18 mouse cellular contexts compared by ENCODE assay signal in the genomic region with DNA sequence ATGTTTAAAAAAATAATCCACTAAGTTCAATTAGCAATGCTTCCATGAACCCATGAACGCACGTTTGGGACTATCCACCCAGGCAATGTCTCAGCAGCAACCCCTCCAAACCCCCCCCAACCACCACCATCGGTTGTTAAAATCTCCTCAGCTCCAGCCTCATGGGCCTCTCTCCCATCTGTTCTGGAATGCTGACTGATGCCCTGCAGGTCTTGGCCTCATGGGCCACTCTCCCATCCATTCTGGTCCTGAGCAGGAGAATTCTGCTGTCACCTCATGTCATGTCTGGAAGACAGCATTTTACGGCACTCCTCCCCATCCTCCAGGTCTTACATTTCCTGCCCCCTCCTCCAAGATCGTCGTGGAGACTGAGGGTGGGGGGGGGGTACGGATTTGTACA.
DNase-seq lines count a peak whose midpoint lies in the region; ATAC-seq and TF ChIP-seq lines count a peak whose summit lies in the region.
"Had no signal": no experiment of that assay in that cellular context is flagged by ENCODE, and none has a peak within 500 bp of the region (broad histone marks: within the 10 kb centered on the region; RNA-seq: fewer than 3 reads in every experiment).

No protein-coding gene starts in this region.

- ATAC-seq in heart, embryonic 12.5 days (ENCODE audit: insufficient number of reproducible peaks, low FRiP score): no peak
- ATAC-seq: forebrain, embryonic 16.5 days; hindbrain, embryonic 16.5 days; inflammation-experienced regulatory T-cells, adult 6 months; intestine, postnatal 0 days had no signal

- H3K4me2 ChIP-seq in heart, embryonic 12.5 days: no peak overlapping the region
- H3K4me2 ChIP-seq: embryonic facial prominence, embryonic 12.5 days; heart, embryonic 11.5 days had no signal

- H3K9ac ChIP-seq in heart, embryonic 12.5 days: no peak overlapping the region
- H3K9ac ChIP-seq: embryonic facial prominence, embryonic 12.5 days had no signal

- H3K36me3 ChIP-seq in heart, embryonic 12.5 days: no peaks in the 10 kb centered on the region
- H3K36me3 ChIP-seq: embryonic facial prominence, embryonic 12.5 days had no signal

- TF ChIP-seq POLR2A in cerebellum, adult 2 months (IDR thresholded peaks at IDR 0.05; ENCODE audit: borderline replicate concordance, insufficient read depth, low read length): no peak

- H3K4me1 ChIP-seq in cerebellum, adult 2 months (ENCODE audit: control insufficient read depth, insufficient read depth, low read length): peaks cover 29% of the 10 kb centered on the region
- peaks cover 5% of the 10 kb centered on the region for H3K4me1 ChIP-seq in heart, embryonic 12.5 days (replicated peaks)
- H3K4me1 ChIP-seq: embryonic facial prominence, embryonic 12.5 days had no signal

- no peaks in the 10 kb centered on the region for H3K27me3 ChIP-seq in cerebellum, adult 2 months (ENCODE audit: control insufficient read depth, insufficient read depth, low read length)
- H3K27me3 ChIP-seq in heart, embryonic 12.5 days (replicated peaks): no peaks in the 10 kb centered on the region
- H3K27me3 ChIP-seq: CH12.LX; embryonic facial prominence, embryonic 12.5 days had no signal

- TF ChIP-seq CTCF in cerebellum, adult 2 months (IDR thresholded peaks at IDR 0.05; ENCODE audit: borderline replicate concordance, insufficient read depth, low read depth, low read length): no peak

- DNase-seq in cerebellum, adult 11-12 months: peak; percentile 65
- no peak for DNase-seq in cerebellum, adult 8-10 months
- DNase-seq in cerebellum, adult 2 months: peak; percentile 39 to 55
- peak; percentile 56 to 60 for DNase-seq in cerebellum, postnatal 14 days
- DNase-seq in retina, postnatal 1 day: peak; percentile 57
- DNase-seq in T-cell, adult 2 months (ENCODE audit: low spot score): no peak
- DNase-seq: adrenal gland, postnatal 10 days; gastrocnemius, postnatal 10 days; heart, adult 2 months; kidney, adult 8-10 months had no signal

- no peaks in the 10 kb centered on the region for H3K9me3 ChIP-seq in heart, embryonic 12.5 days (replicated peaks)
- H3K9me3 ChIP-seq: embryonic facial prominence, embryonic 12.5 days had no signal

- H3K4me3 ChIP-seq in cerebellum, adult 2 months (replicated peaks; ENCODE audit: insufficient read depth, low read depth, low read length): no peak overlapping the region
- no peak overlapping the region for H3K4me3 ChIP-seq in heart, embryonic 12.5 days
- H3K4me3 ChIP-seq: embryonic facial prominence, embryonic 12.5 days; heart, adult 2 months had no signal

- peak overlapping the region; percentile 61 for H3K27ac ChIP-seq in cerebellum, adult 2 months (ENCODE audit: insufficient read depth, low read length)
- no peak overlapping the region for H3K27ac ChIP-seq in heart, embryonic 12.5 days (ENCODE audit: poor library complexity, severe bottlenecking)
- H3K27ac ChIP-seq: embryonic facial prominence, embryonic 12.5 days; heart, adult 2 months had no signal

- WGBS in cerebellum, adult 2 months: 13% methylated on average over 7 of the region's 7 CpGs
- 78% methylated on average over 7 of the region's 7 CpGs for WGBS in heart, embryonic 12.5 days

Comparison
In these comparisons a context has a peak if more than half of its experiments do, and no peak if none do; other contexts are left out.
1. DNase-seq: peak in cerebellum, adult 11-12 months (single experiment), cerebellum, adult 2 months (2 of 2), cerebellum, postnatal 14 days (2 of 2) and retina, postnatal 1 day (single experiment); none in cerebellum, adult 8-10 months (single experiment) and T-cell, adult 2 months (single experiment).